Mouse (Mus musculus) heart, adult 9 months (tissue): ENCODE data around the gene Adam15.

ENCODE experiments used
- DNase-seq, 2 experiments: peaks; one replicate each; pipeline ENCODE4 v3.0.0; 2022; ENCODE audit warnings: low spot score in 2 of 2

The Adam15 gene

GRCm38 (mm10) chr3:89354816-89355511 is 5.2 kb upstream of the Adam15 start:
- DNase-seq = peak; percentile 74 to 85

DNA sequence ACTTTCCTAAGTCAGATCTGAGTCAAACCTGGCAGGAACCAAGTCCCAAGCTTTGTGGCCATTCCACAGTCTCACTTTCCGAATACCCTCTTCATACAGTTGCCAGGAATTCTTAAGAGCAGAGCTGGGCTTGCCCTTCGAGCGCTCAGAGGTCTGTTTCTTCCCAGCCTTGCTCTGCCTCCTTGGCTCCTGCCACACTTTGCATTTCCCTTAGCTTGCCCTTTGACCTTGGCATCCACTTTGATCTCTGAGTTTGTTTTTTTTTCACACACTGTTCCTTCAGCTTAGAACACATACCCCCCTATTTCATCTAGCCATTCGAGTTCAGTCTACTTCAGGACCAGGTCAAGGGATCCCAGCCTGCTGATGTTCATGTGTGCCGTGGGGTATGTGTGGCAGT is 1.5 kb upstream of the Adam15 start:
- DNase-seq = no peak

DNA sequence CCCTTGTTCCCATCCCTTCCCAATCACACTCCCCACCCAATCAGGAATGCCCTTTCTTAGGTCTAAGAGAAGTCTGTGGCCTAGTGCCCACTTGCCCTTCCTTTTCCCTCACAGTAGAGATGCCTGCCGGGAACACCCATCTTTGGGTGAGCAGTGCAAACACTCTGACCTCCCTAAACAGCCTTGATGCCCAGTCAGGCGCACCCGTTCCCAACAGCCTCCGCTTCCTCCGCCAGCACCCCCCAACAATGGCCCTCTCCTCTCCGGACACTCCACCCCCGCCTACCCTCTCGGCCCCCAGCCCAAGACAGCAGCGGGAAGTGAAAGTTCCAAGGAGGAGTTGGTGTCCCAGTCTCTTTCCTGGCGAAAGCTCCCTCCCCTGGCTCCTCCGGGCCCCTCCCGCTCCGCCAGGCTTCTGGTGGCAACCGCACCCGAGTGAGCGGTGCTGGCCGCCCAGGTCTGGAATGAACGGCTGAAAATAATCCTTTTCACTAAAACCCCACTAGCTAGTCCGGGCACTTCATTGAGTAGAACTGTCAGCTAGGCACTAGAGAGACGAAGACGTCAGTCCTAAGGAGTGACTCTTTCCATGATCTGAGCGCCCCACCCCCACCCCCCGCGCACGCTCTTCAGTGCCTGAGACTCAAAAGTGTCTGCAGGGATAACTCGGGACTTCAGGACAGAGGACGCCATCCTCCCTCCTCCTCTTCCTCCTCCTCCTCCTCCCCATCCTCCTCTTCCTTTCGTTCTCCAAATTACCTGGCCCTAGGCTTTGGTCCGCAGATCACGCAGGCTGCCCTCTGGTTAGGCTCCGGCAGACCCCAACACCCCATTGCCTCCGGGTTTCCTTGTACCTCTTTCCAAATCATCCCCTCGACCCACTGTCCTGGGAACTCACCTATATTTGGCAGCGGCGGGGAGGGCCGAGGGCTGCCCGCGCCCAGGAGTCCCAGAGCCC is 606 bp downstream of the Adam15 start:
- DNase-seq = peak; percentile 70 to 84

DNA sequence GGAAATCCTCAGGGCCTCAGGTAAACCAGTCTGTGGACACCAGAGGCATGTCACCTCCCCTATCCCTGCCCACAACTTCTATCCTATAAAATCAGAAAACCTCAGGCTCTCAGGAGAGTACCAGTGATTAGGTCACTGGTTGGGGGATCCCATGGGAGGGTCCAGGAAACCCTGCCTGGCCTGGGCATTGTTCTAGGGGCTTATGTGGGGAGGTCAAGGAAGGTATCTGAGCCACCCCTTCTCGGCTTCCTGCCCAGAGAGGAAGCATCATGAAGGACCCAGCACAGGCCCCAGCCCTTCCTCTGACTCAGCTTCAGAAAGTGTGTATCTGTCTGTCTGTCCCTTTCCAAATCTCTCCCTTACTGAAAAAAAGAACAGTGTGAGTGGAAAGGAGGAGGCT is 1.9 kb downstream of the Adam15 start:
- DNase-seq = peak; percentile 59 to 75

DNA sequence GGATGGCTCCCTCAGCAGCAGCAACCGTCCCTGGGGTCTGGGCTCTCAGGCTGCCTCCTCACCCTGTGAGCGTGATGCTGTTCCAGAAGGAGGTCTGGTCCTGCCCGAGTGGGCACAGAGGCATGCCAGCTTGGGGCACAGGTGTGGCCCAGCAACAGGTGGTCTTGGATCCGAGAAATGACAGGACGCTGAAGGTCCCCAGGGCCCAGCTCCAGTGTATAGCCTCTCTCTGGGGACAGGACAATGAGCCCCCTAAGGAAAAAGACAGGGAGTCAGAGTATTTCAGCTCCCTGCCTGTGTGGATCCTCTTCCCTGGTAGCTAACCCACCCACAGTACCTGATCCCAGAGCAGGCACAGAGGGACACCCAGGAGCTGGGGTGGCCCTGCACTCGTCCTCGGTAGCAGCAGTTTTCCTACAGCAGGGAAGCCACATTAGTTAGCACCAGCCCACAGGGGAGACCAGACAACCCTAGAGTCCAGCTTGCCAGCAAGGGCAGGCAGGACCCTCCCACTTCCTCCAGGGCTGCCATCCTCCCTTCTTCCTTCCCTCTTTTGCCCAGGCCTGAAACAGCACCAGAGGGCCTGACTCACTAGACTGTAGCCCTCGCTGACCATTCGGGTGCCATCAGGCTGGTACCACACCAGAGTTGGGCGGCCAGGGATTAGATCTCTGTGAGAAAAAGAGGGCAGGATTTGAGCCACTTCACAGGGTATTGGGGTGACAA is 2.8 kb downstream of the Adam15 start:
- DNase-seq = peak in 1 of 2 experiments; percentile 51

GRCm38 (mm10) chr3:89343279-89343678 is 6.5 kb downstream of the Adam15 start:
- DNase-seq = no peak

- DNase-seq = no peak
These were observed 8.0 kb downstream of the Adam15 start for GRCm38 (mm10) chr3:89341794-89342193.

GRCm38 (mm10) chr3:89340465-89340864 is 9.3 kb downstream of the Adam15 start:
- DNase-seq = peak in 1 of 2 experiments; percentile 61

DNA sequence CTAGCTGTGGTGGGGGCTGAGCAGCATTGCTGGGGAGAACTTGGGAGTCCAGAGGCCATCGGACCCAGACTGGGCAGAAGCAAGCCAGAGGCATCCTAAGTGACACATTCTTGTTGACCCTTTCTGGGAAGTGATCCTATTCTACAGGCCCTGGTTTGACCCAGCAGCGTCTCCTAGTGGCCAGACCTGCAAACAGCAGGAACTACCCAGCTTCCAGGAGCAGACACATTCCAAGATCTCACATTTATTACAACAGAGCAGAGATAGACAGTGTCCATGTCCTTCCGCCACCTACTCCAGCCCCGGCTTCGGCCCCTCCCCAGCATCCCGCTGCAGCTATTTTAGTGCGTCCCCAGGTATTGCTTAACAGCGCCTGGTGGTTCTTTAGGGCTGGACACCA is 10.4 kb downstream of the Adam15 start:
- no peak for DNase-seq

- no peak for DNase-seq
These were observed 11.8 kb downstream of the Adam15 start, which contains the start of gene Efna4 for GRCm38 (mm10) chr3:89337721-89338578. Gene Efna4 (minus strand): TSS chr3:89338028.

DNA sequence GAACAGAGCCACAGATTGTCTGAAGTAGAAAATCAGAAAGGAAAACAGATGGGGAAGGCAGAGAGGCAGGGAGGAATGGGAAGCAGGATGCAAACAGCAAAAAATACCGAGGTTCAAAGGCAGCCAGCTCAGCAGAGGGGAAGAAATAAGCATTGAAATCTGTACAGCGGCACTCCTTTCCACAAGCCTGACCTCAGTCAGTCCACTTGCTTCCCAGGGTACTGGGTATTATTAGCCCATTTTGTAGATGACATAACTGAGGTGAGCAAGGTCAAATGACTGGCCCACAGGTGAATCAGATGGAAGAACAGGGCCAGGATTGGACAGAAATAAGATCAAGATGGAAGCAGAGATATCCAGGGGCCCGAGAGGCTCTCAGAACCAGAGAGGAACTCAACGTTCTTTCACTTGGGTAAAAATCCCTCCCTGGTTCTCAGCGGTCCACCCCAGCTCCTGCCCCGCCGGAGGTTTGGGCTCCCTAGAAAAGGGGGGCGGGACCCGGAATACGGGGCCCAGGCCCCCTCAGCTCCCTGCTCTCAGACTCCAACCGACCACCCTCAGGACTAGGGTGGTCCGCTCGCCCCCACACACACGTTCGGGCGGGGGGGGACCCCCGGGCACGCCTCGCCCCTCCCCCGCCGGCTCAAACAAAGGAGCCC is 12.6 kb downstream of the Adam15 start:
- DNase-seq = no peak

DNA sequence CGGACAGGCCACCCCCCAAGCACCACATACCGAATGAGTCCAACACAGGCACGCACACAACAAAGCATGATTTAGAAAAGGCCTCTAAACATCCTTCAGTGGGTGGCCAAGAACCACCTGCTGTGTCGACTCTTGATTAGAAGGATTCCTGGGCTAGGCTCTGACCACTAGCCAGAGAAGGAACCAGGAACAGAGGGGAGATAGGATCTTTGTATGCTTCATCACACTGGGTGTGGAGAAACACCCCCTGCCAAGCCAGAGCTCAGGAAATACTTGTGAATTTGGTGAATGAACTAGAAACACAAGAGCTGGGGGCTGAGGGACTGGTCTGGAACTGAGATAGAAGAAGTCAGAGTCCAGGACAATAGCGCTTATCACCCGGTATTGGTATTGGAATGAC is 13.3 kb downstream of the Adam15 start:
- no peak for DNase-seq

DNA sequence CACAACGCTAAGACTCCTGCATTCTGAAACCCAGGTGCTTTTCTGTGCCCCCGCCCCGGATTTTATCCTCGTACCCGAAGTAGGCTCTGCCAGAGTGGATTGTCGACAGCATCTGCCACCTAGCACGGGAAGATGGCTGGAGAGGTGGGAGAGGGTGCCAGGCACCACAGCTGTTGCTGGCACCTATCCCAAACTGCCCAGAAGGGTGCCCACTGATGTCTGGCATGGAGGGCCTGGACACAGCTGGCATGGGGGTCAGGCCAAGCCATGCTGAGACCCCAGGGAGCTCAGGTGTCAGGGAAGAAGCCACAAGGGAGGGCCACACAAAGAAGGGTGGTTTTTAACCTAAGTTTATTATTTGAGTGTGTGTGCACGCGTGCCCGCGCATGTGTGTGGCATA is 16.7 kb downstream of the Adam15 start:
- DNase-seq = no peak

GRCm38 (mm10) chr3:89332476-89332875 is 17.3 kb downstream of the Adam15 start:
- no peak for DNase-seq

DNA sequence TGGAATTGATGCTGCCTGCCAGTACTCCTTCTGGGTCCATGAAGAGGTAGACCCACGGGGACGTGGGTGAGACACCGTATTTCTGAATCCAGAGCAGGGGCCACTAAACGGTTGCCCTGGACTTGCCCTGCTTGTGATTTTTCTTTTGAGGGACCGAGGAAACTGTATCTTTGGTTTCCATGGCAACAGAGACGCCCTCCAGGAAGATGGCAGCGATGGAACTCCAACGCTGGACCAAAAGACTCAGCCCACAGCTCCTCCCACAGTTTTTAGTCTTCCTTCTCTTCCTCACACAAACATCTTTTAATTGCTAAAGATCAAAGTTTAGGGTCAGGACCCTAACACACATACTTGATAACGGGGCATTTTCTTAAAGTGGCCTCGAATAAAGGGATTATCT is 17.8 kb downstream of the Adam15 start:
- DNase-seq = no peak

DNA sequence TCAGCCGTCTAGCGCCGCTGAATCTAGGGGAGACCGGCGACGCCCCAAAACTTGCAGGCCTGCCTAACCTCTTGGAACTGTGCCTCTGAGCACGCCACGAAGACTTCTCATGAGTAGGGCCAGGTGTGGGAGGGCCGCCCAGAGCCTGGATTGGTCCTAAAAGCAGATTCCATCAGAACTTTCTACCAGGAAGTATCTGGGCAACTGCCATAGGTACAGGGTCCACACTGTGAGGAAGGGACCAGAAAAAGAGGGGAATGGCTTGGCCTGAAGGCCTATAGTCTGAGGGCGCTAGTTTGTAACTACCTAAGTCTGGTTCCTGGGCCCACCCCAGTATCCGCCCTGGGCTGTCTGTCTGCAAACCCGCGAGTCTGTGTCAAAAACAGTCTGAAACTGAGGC is 18.2 kb downstream of the Adam15 start:
- DNase-seq = no peak

DNA sequence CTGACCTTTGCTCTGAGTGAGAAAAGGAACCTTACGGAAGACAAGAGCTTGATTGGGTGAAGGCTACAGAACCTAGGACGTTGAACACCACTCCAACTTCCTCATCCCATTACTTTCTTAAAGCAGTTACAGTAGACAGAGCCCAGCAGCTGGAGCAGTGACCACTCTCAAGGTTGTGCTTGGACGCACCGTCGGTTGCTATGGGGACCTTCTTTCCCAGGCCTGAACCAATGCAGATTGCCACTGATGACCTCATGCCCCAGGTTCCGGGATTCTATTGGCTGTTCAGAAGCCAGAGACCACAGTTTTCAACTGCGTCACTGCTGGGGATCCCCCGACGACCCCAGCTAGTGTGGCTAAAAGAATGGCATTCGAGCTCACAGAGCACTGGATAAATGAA is 18.8 kb downstream of the Adam15 start:
- DNase-seq = no peak

DNA sequence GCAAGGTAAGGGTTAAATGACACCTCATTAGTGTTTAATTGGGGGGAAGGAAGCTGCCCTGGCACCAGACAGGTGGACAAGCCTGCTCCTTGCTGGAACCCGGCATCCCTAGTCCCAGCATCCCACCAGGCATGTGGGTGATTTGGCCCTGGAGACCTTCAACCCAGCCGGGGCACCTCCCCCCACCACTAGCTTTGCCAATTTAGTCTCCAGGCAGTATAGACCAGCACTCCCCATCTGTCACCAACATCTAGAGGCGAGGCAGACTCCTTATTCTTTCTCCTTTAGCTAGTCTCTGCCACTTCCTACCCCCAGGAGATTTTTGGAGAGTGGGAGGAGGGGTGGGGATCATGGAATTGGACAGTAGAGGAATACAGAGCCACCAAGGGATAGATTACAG is 19.4 kb downstream of the Adam15 start:
- DNase-seq = no peak

DNA sequence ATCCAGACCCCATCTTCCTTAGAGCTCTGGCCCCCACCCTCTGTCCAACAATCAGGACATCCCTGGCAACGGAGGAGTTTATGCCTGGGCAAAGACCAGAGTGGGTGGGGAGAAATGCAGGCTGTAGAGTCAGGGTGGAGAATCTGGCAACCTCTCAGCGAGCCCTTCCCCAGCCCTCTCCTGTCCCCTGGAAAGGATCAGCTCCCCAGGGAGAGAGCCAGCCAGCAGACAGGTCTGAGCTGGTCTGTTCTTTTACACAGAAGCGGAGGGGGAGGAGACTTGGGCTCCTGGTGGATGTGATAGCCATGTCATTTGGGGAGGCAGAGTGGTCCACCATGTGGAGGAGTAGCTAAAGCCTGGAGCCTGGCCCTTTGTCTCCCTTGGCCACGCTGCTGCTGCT is 21.2 kb downstream of the Adam15 start:
- no peak for DNase-seq

DNA sequence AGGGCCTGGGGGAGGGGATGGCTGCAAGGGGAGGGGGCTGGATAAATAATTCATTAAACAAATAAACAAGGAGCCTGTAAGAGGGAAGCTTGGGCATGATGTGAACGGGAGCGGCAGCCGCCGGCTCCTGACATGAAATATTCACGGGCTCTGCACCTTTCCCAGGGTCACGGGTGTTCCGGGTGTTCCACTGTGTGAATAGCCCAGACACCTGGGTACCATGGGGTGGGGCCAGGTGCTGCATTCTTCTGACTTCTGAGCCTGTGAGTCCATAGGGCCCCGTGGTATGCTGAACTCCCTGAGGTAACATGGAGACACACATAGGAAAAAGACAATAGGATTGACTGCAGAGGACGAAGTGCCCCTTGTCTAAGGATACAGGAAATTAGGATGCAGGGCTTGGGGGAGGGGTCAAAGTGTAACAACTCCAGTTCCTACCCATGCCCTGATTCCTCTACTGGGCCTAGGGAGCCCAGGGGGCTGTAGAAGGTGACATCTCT is 22.4 kb downstream of the Adam15 start:
- DNase-seq = no peak

DNA sequence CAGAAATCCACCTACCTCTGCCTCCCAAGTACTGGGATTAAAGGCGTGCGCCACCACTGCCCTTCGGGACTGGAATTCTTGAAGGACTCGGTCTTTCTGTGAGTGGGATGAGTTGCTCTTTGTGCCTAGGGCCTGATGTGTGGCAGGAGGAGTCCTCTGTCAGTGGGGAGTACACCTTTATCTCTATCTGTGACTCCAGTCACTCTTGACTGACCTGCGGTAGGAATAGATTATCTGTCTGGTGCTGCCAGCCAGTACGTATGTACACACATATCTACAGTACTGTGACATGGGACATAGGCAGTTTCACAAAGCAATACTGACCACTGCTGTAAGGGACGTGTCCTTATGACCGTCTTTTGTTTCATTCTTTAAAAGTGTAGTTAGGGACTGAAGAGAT is 23.9 kb downstream of the Adam15 start:
- no peak for DNase-seq
